Mouse (Mus musculus): Measurements from ENCODE around the gene Ptch1.

GRCm38 (mm10) chr13:63541510-63541909 lies 31.9 kb downstream of the Ptch1 start:
- TF ChIP-seq CTCF (IDR thresholded peaks at IDR 0.05; ENCODE audit: control insufficient read depth, insufficient read depth, insufficient replicate concordance, low read depth, low read length) (no peak), POLR2A (IDR thresholded peaks at IDR 0.05; ENCODE audit: control insufficient read depth, low read depth, low read length) (no peak)
